Mouse (Mus musculus): ENCODE data around the gene Eddm3b. TPM values are rescaled to one million over a fixed set of nuclear protein-coding genes. Genes with fewer than 3 reads are reported as not detected.
"Not testable (repeated sequence)": the region's sequence is repeated elsewhere in the genome, so short reads cannot be mapped to it uniquely, and the experiment has no call there.

The Eddm3b gene
- total RNA-seq, 2 experiments from 2014 or later = not detected

GRCm38 (mm10) chr14:51088970-51089673 lies 25.1 kb upstream of the Eddm3b start:
- peak; percentile 94 for DNase-seq
- peak overlapping the region; percentile 86 for H3K27ac ChIP-seq

GRCm38 (mm10) chr14:51089674-51090076 lies 24.6 kb upstream of the Eddm3b start:
- intact Hi-C loops (cut with DNase I) = loop anchor here (1.0 to 2.0 kb wide), 2 partner anchors 24 to 283 kb away; partner anchors contain the start of genes Ccnb1ip1 and Parp2
- Histone ChIP-seq H3K4me3 (peak overlapping the region; percentile 87), H3K27ac (peak overlapping the region; percentile 86)
- DNase-seq = peak; percentile 21
- no peak for TF ChIP-seq CTCF (IDR thresholded peaks at IDR 0.05)

More at GRCm38 (mm10) chr14:51088970-51089673, 25.1 kb upstream of the Eddm3b start:
- intact Hi-C loops (cut with DNase I) = loop anchor here (1.0 to 2.0 kb wide), 2 partner anchors 24 to 282 kb away; partner anchors contain the start of genes Ccnb1ip1 and Parp2
- H3K4me3 ChIP-seq = peak overlapping the region; percentile 87
- no peak for TF ChIP-seq CTCF (IDR thresholded peaks at IDR 0.05)

- intact Hi-C loops (cut with DNase I) = no loop called here
Observed at GRCm38 (mm10) chr14:51090077-51090781, 24.0 kb upstream of the Eddm3b start.

GRCm38 (mm10) chr14:51090921-51091900 lies 23.0 kb upstream of the Eddm3b start, which contains the start of the genes Rnase4 and Ang:
TSS of gene Rnase4 (plus strand) at chr14:51091077.
TSS of gene Ang (plus strand) at chr14:51091150.
- Histone ChIP-seq H3K4me3 (peak within 1 kb of the TSS; percentile 87), H3K27ac (peak within 1 kb of the TSS; percentile 86)
- intact Hi-C loops (cut with DNase I) = no loop called here
- DNase-seq = peak; percentile 85
- TF ChIP-seq CTCF (IDR thresholded peaks at IDR 0.05) = no peak

More at GRCm38 (mm10) chr14:51090077-51090781, 24.0 kb upstream of the Eddm3b start:
- H3K27ac ChIP-seq = peak overlapping the region; percentile 86
- no peak for TF ChIP-seq CTCF (IDR thresholded peaks at IDR 0.05)
- peak; percentile 81 for DNase-seq
- H3K4me3 ChIP-seq = peak overlapping the region; percentile 87

- peak overlapping the region; percentile 86 for H3K27ac ChIP-seq
- DNase-seq = peak; percentile 23
- no peak for TF ChIP-seq CTCF (IDR thresholded peaks at IDR 0.05)
- intact Hi-C loops (cut with DNase I) = no loop called here
- H3K4me3 ChIP-seq = peak overlapping the region; percentile 87
Observed at GRCm38 (mm10) chr14:51092073-51092620, 22.1 kb upstream of the Eddm3b start.

GRCm38 (mm10) chr14:51093496-51093895 lies 20.7 kb upstream of the Eddm3b start:
- intact Hi-C loops (cut with DNase I) = no loop called here
- peak overlapping the region; percentile 79 for H3K27ac ChIP-seq
- TF ChIP-seq CTCF (IDR thresholded peaks at IDR 0.05) = no peak
- DNase-seq = peak; percentile 35
- peak overlapping the region; percentile 56 for H3K4me3 ChIP-seq

GRCm38 (mm10) chr14:51094096-51094875 lies 19.9 kb upstream of the Eddm3b start:
- no peak for TF ChIP-seq CTCF (IDR thresholded peaks at IDR 0.05)
- intact Hi-C loops (cut with DNase I) = no loop called here
- Histone ChIP-seq H3K4me3 (peak overlapping the region; percentile 56), H3K27ac (peak overlapping the region; percentile 79)
- peak; percentile 68 for DNase-seq

GRCm38 (mm10) chr14:51094921-51095320 lies 19.3 kb upstream of the Eddm3b start:
- intact Hi-C loops (cut with DNase I) = loop anchor here (5.0 kb wide), 1 partner anchor 68 kb away; no protein-coding TSS in a partner anchor
- no peak for TF ChIP-seq CTCF (IDR thresholded peaks at IDR 0.05)
- H3K27ac ChIP-seq = peak overlapping the region; percentile 79

GRCm38 (mm10) chr14:51095736-51096524 lies 18.3 kb upstream of the Eddm3b start:
- Histone ChIP-seq H3K4me3 (peak overlapping the region; percentile 56; the same call in 1 of the 2 replicates), H3K27ac (no peak overlapping the region)
- intact Hi-C loops (cut with DNase I) = loop anchor here (5.0 kb wide), 1 partner anchor 69 kb away; no protein-coding TSS in a partner anchor
- no peak for TF ChIP-seq CTCF (IDR thresholded peaks at IDR 0.05)
- DNase-seq = no peak

More at GRCm38 (mm10) chr14:51094921-51095320, 19.3 kb upstream of the Eddm3b start:
- no peak for DNase-seq
- H3K4me3 ChIP-seq = peak overlapping the region; percentile 56

- DNase-seq = peak; percentile 44
- peak; percentile 77 for TF ChIP-seq CTCF (IDR thresholded peaks at IDR 0.05)
- H3K27ac ChIP-seq, H3K4me3 ChIP-seq: not testable (repeated sequence)
- intact Hi-C loops (cut with DNase I) = loop anchor here (5.0 kb wide), 1 partner anchor 71 kb away; no protein-coding TSS in a partner anchor
Observed at GRCm38 (mm10) chr14:51098300-51098699, 15.9 kb upstream of the Eddm3b start.
